Mouse (Mus musculus) ES-Bruce4 (cell line): ENCODE results near the gene Ufsp1.

Source experiments
- CTCF ChIP-seq: IDR thresholded peaks from one replicate; pipeline ENCODE4 v1.8.1; 2011; ENCODE audit warnings: low read depth, low read length
- POLR2A ChIP-seq: IDR thresholded peaks from one replicate; pipeline ENCODE4 v1.8.1; 2011; ENCODE audit warnings: low read length; ENCODE audit not compliant: insufficient read depth

DNA sequence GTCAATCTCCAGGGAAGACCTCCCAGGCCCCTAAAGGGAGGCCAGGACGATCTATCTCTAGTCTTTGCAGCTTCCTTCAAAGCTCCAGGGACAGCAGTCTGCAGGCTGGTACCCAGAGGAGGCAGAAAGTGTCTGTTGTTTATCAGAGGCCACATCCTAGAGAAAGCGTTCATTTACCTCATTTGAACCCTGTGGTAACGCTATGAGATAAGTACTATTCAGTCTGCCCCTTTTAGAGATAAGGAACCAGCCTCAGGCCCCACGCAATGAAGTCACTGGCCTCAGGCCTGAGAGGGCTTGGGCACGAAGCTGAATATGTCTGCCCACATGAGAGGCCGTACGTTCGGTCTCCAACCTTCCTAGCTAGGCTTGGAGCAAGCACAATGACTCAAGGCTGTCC, 22.9 kb downstream of the Ufsp1 start:
- TF ChIP-seq CTCF (no peak), POLR2A (no peak)
